8 mouse cellular contexts compared by ENCODE assay signal in the genomic region with DNA sequence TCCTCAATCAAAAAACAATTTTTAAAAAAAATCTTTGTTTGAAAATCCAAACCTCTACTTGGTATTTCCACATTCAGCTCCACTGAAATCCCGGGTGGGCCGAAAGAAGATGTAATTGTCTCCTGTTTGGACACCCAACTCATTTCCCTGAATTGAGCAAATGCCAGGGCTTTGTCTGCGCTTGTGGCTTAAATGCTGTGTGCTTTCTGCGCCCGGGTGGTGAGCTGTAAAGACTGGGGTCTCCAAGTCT. TPM values are rescaled to one million over a fixed set of nuclear protein-coding genes. Genes with fewer than 3 reads are reported as not detected.
DNase-seq lines count a peak whose midpoint lies in the region; ATAC-seq and TF ChIP-seq lines count a peak whose summit lies in the region.

No protein-coding gene starts in this region.

- no peaks in the 10 kb centered on the region for H3K36me3 ChIP-seq in heart, embryonic 12.5 days
- H3K36me3 ChIP-seq in limb, embryonic 14.5 days (ENCODE audit: control insufficient read depth, insufficient read depth, low read length): no peaks in the 10 kb centered on the region

- DNase-seq in heart, adult 11 months: no peak
- DNase-seq in right cerebral cortex, postnatal 4 days: peak; percentile 25
- DNase-seq in right cerebral cortex, postnatal 14 days: no peak
- DNase-seq in limb, embryonic 14.5 days (ENCODE audit: low spot score): peak; percentile 14
- no peak for DNase-seq in retina, embryonic 14.5 days (ENCODE audit: low spot score)
- DNase-seq in adrenal gland, postnatal 36 days: no peak
- no peak for DNase-seq in cerebellum, adult 9-11 months

- peaks cover 85% of the 10 kb centered on the region for H3K27me3 ChIP-seq in heart, embryonic 12.5 days (replicated peaks)
- peaks cover 79% of the 10 kb centered on the region for H3K27me3 ChIP-seq in limb, embryonic 14.5 days (ENCODE audit: control insufficient read depth, insufficient read depth, low read length)

- H3K27ac ChIP-seq in heart, embryonic 12.5 days (ENCODE audit: poor library complexity, severe bottlenecking): no peak overlapping the region
- no peak overlapping the region for H3K27ac ChIP-seq in limb, embryonic 14.5 days (replicated peaks; ENCODE audit: low read depth, low read length)

- H3K4me1 ChIP-seq in heart, embryonic 12.5 days (replicated peaks): peaks cover 21% of the 10 kb centered on the region
- H3K4me1 ChIP-seq in limb, embryonic 14.5 days (ENCODE audit: control insufficient read depth, insufficient read depth, low read length): peaks cover 7% of the 10 kb centered on the region; the same call in 1 of the 2 replicates

- no peak overlapping the region for H3K9ac ChIP-seq in heart, embryonic 12.5 days
- no peak overlapping the region for H3K9ac ChIP-seq in limb, embryonic 14.5 days (ENCODE audit: low read depth, low read length, severe bottlenecking)

- ATAC-seq in heart, embryonic 12.5 days (ENCODE audit: insufficient number of reproducible peaks, low FRiP score): no peak
- ATAC-seq in limb, embryonic 14.5 days (ENCODE audit: low FRiP score, low read depth): no peak

- WGBS in heart, embryonic 12.5 days: under 1% methylated on average over 5 of the region's 5 CpGs
- 3% methylated on average over 5 of the region's 5 CpGs for WGBS in limb, embryonic 14.5 days

- H3K4me3 ChIP-seq in heart, embryonic 12.5 days: peak overlapping the region; percentile 40
- H3K4me3 ChIP-seq in limb, embryonic 14.5 days (replicated peaks; ENCODE audit: low read length): peak overlapping the region; percentile 20

- no peak for TF ChIP-seq POLR2A in limb, embryonic 14.5 days (IDR thresholded peaks at IDR 0.05; ENCODE audit: borderline replicate concordance, extremely low read depth, insufficient read depth, insufficient read length)

- H3K9me3 ChIP-seq in heart, embryonic 12.5 days (replicated peaks): no peaks in the 10 kb centered on the region
- H3K9me3 ChIP-seq in limb, embryonic 14.5 days (ENCODE audit: control insufficient read depth, low read length): no peaks in the 10 kb centered on the region

- peak overlapping the region; percentile 62 for H3K4me2 ChIP-seq in heart, embryonic 12.5 days
- peak overlapping the region; percentile 44 for H3K4me2 ChIP-seq in limb, embryonic 14.5 days (replicated peaks; ENCODE audit: low read depth, low read length, severe bottlenecking)

RNA-seq across cellular contexts. Expression of gene Kiz, which starts 21.7 kb away (rescaled TPM):
- polyA plus RNA-seq in heart, embryonic 12.5 days (2016; fragmentation: Nextera tagmentation; extraction: Ambion mirVana): 20.3 and 20.5 TPM in 2 replicates
- 11.5 and 19.8 TPM in 2 replicates for polyA plus RNA-seq in limb, embryonic 14.5 days (2012; rRNA removed)
- polyA plus RNA-seq in limb, embryonic 14.5 days (2014; fragmentation: Nextera tagmentation; extraction: Ambion mirVana): 27.8 and 28.6 TPM in 2 replicates
- 10 to 100 TPM; 46.4 to 47.3 TPM for total RNA-seq in adrenal gland, postnatal 36 days (2021)

Comparison
In these comparisons a context has a peak if more than half of its experiments do, and no peak if none do; other contexts are left out.
1. DNase-seq: peak in right cerebral cortex, postnatal 4 days (single experiment) and limb, embryonic 14.5 days (single experiment); none in heart, adult 11 months (single experiment), right cerebral cortex, postnatal 14 days (single experiment), retina, embryonic 14.5 days (single experiment), adrenal gland, postnatal 36 days (0 of 2) and cerebellum, adult 9-11 months (single experiment).